Mouse (Mus musculus): Measurements from ENCODE around the gene Snrpa1.
A peak's percentile ranks its signal among the peaks of the same experiment; 100 is the strongest.

Gene Snrpa1

DNA sequence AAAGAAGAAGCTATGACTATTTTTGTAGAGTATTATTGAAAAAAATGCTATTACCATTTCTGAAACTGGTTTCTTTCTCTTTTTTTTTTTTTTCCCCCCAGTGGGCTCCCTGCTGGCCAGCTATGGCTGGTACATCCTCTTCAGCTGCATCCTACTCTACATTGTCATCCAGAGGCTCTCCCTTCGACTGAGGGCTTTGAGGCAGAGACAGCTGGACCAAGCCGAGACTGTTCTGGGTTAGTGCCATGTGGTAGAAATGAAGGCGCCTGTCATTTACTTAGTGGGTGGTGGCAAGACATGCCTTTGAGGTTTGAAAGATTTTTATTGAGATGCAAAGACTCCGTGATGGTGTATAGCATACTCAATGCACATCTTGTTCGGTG, 21.4 kb downstream of the Snrpa1 start:
- no peak for DNase-seq

GRCm38 (mm10) chr7:66083757-66084156, 25.0 kb downstream of the Snrpa1 start:
- DNase-seq = no peak

DNA sequence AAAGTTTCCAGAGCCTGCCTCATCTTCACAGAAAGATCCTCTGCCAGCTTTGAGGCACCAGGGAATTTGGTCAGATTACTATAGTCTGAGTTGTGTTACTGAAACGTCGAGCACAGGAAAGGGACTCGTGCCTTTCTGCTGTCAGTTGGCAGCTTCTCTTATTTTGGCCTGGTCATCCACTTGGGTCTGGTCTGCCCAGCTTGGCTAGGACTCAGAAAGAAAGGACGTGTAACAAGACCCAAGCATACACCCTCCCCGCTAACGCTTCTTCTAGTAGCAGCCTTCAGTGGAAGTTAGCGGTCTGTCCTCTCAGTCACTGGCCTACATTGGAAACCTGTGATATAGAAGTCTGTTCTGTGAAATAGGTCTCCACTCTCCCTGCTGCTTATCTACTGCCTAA, 25.7 kb downstream of the Snrpa1 start:
- no peak for DNase-seq

DNA sequence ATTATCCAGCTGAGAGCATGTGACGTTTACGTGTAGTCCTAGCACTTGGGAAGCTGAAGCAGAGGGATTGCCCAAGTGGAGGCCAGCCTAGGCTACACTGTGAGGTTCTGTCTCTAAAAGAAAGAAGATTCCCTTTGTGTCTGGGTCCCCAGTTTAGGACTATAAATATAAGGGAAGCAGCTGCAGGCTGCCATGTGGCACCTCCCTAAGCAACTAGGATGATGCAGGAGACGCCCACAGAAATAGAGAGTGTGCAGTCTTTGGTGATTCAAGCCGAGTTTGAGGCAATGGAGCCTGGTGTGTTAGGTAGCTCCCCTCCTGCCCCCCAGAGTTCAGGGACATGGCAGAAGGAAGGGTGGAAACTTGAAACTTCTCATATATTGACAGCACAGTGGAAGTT, 28.8 kb downstream of the Snrpa1 start:
- DNase-seq = peak; percentile 75

DNA sequence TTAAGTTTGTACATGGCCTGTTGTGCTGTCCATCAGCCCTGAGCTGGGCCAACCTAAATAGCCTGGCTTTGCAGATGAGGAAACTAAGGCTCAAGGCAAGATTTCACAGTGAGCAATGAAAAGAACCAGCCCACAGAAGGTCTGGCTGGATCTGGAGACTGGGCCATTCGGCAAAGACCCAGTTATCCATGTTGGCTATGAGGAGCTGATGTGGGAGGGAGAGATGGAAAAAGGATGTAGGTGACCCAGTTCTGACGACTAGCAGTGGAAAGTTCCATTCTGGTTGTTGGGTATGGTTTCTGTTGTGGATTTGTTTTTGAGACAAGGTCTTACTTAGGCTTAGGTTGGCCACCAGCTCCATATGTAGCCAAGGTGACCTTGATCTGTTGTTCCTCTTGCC, 29.3 kb downstream of the Snrpa1 start:
- peak; percentile 48 for DNase-seq

- DNase-seq = no peak
Observed at GRCm38 (mm10) chr7:66090676-66091190, 31.9 kb downstream of the Snrpa1 start.

- DNase-seq = no peak
Observed at GRCm38 (mm10) chr7:66091553-66091952, 32.8 kb downstream of the Snrpa1 start.

- no peak for DNase-seq
Observed at GRCm38 (mm10) chr7:66092656-66093055, 33.9 kb downstream of the Snrpa1 start.

- no peak for DNase-seq
Observed at GRCm38 (mm10) chr7:66094141-66094540, 35.3 kb downstream of the Snrpa1 start.

DNA sequence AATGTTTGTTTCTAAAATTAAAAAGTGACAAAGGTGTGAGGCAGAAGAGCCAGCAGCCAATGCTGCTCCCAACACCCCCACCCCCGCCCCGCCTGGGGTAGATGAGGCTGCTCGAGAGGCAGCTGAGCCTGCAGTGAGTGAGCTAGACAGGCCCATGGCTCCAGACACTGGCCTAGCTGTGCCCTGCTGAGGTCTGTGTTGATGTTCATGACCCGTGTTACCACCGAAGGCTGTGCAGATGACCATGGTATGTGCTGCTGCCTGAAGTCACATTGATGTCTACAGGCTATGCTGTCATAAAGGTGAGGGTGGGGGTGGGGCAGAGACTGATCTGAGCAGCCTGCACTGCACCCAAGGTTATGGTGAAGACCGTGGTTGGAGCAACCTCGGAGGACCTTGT, 40.0 kb downstream of the Snrpa1 start:
- DNase-seq = no peak

DNA sequence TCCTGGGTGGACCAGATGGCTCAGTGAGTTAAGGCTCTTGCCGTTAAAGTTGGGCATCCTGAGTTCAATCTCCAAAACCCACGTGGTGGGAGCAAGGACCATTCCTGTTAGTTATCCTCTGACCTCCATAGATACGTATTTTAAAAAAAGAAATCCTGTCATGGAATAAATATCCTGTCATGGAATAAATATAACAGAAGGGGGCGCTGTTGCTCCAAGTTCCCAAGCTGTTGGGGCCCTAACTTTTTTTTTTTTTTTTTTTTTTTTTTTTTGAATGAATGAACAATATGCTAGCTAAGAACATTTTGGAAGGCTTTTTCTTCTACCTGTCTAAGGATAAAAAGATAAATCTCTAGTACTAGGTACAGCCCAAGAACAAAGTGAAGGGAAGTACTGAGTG, 43.1 kb downstream of the Snrpa1 start:
- no peak for DNase-seq

- DNase-seq = no peak
Observed at GRCm38 (mm10) chr7:66104531-66104930, 45.7 kb downstream of the Snrpa1 start.

- DNase-seq = no peak
Observed at GRCm38 (mm10) chr7:66105771-66106170, 47.0 kb downstream of the Snrpa1 start.

- peak; percentile 25 for DNase-seq
Observed at GRCm38 (mm10) chr7:66106581-66107056, 47.8 kb downstream of the Snrpa1 start.

DNA sequence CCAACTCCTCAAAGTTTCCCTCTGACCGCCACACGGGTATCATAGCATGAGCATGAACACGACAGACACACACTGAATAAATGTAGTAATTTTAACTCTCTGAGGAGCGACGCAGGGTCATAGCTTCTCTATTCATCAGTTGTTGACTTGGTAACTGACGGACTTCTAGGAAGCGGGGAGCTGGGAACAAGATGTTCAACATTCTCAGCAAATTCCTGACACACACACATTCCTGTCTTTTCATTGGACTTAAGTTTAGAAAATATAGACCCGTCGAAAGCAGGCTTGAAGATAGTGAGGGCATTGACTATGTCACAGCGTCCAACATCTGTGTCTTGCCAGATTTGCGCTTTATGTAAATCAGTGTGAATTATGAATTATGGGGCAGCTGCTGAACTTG, 48.4 kb downstream of the Snrpa1 start:
- DNase-seq = no peak

GRCm38 (mm10) chr7:66107930-66108329, 49.1 kb downstream of the Snrpa1 start:
- peak; percentile 24 for DNase-seq

GRCm38 (mm10) chr7:66108961-66109854, 50.4 kb downstream of the Snrpa1 start, which contains the start of gene Chsy1:
TSS of gene Chsy1 (plus strand) at chr7:66109515.
- peak; percentile 92 for DNase-seq

- DNase-seq = peak; percentile 29
Observed at GRCm38 (mm10) chr7:66109855-66110635, 51.2 kb downstream of the Snrpa1 start.

GRCm38 (mm10) chr7:66110636-66111112, 51.9 kb downstream of the Snrpa1 start:
- no peak for DNase-seq

DNA sequence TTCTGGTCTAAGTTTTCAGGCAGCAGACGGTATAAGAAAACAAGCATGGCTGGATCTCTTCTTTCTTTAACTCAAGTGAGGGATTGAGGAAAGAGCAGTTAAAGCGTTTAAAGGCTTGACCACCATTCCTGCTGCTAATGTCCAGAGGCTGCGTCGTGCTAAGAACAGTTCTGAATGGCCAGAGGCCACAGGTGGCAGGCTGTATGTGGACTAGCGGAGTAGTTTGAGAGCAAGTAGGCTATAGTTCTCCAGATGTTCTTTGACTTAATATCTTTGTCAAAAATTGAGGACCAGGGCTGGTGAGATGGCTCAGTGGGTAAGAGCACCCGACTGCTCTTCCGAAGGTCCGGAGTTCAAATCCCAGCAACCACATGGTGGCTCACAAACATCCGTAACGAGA, 52.4 kb downstream of the Snrpa1 start:
- no peak for DNase-seq

- no peak for DNase-seq
Observed at GRCm38 (mm10) chr7:66113561-66113960, 54.8 kb downstream of the Snrpa1 start.

DNA sequence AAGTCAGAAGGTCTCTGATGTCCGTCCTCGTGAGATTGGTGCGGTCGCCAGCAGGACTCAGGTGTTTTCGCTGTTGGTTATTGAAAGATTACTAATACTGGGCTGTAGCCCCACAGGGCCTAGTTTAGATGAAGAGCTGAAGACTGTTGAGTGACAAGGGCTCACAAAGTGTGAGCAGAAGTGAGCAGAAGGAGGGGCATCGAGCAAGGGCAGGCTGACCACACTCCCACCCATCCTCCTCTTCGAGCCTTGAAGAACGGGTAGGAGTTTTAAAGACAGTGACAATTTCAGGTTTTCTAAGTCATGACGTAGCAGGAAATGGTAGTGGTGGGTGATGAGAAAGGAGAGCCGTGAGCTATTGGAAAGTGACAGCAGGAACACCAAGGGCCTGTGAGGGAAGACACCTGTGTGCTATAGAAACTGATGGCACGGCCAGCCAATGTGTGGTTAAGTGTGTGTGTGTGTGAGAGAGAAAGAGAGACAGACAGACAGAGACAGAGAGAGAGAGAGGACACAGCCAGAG, 57.1 kb downstream of the Snrpa1 start:
- DNase-seq = no peak

DNA sequence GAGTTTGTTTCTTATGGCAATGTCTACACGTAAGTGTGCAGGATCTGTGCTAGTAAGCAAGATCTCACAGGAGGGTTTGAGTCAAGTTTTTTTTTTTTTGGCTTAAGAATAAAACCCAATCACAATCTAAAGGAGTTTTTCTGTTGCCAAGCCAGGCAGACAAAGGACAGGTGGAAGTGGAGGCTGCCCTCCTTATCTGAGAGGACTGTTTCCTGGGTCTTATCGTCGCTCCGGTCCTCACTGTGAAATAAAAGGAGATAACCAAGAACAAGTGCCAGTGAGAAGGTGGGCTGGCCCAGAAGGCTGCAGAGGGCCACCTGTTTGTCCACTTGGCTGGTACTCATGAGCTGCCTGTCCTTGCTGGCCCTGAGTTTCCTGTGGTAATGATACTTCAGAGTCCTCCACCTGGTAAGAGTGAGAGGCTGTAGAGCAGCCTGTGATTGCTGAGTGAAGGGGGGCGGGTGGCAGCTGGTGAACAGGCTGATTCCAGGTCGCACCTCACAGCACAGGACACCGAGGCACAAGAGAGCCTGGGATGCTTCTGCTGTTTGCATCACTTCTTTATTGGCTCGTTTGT, 58.2 kb downstream of the Snrpa1 start:
- DNase-seq = no peak

All from right cerebral cortex, adult 18-20 months (tissue).